Mouse (Mus musculus): ENCODE measurements around the gene Maz. TPM values are rescaled to one million over a fixed set of nuclear protein-coding genes. Genes with fewer than 3 reads are reported as not detected.

The Maz gene
- 49.3 and 57.7 TPM in 2 replicates for total RNA-seq (2017)

DNA sequence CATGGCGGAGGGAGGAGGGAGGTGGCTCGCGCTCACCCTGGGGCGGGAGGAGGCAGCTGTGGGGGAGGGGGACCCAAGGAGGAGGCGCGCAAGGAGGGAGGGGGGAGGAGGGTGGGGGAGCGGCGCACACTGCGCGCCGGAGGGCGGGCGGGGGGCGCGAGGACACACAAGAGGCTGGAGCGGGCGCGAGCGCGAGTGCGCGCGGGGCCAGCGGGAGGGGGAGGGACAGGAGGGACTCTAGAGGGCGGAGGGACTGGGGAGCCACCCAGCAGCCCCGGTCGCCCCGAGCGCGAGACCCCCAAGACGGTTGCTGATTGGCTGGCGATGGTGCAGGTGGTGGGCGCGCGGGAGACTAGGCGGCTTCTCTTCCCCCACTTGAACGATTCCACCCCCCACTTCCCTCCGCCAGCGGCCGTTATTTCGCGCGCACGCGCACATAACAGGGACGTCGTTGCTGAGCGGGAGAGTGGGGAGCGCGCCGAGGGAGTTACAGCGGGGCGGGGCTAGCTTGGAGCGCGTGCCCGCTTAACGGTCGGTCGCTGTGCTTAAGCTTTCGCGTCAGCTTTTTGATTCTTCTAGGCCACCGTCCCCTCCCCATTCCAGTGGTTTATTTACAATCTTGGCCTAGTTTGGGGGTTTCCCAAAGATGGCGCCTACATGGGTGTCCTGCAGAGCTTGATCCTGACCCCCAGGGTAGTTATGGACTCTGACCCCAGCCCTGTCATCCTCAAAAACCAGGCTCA is at the start of gene Maz:
Gene Maz, minus strand, starts transcription at position 54 of the 743 bp plus-strand sequence.
- peak; percentile 79 for ATAC-seq (ENCODE audit: extremely low read depth, insufficient number of reproducible peaks, low FRiP score, poor library complexity, severe bottlenecking)

DNA sequence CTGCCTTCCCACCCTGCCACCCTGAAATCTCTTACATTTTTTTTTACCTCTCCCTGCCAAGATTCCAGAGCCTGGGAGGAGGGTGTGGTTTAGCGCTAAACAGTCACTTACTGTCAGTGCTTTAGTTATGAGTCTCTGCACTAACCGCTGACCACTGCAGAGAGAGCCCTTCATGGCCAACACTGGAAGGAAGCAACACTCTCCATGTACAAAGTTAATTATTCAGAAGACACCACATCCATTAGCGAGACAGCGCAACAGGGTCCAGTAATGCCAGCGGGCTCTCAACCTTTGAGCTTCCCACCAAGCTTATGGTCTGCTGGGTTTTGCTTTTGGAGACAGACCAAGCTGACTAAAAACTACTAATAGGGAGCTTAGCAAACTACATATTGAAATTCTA is 49.4 kb upstream of the Maz start:
- no peak for ATAC-seq (ENCODE audit: extremely low read depth, insufficient number of reproducible peaks, low FRiP score, poor library complexity, severe bottlenecking)

DNA sequence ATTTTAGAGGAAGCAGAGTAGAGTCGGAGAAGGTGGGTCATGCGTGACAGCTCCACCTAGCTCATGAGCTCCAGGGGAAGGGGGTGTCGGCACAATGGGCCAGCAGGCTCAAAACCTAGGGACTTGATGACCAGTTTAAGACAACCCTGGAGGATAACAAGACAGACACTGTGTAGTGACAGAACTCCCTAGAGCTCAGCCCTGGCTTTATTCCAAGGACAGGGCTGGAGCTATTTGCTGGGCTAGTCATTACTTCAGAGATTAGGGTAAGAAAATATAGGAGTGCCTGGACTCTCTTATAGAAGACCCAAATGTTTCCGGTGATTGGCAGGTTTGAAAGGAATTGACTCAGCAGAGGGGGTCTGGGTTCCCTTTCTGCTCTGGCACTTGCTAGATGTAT is 46.4 kb upstream of the Maz start:
- no peak for ATAC-seq (ENCODE audit: extremely low read depth, insufficient number of reproducible peaks, low FRiP score, poor library complexity, severe bottlenecking)

DNA sequence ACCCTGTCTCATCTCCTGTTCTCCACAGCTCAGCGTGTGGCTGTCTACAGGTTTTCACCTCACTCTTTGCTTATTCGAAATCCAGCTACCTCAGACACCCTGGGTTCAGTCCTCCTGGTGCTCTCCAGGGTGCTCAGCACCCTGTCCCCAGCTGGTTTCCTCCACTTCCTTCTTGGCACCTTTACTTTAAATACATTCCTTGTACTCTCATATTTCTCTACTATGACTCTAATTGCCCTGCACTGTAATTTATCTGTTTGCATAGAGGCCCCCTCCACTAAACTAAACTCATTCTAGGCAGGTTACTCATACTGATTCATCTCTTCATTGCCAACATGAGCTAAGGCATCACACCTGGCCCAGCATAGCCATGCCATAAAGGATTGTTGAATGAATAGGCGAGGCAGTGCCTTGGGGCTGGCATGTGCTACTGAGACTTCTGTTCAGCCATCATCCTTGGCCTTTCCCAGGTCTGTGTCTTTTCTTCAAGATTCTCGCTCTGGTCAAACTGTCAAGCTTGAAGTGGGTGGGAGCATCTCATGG is 44.1 kb upstream of the Maz start:
- ATAC-seq (ENCODE audit: extremely low read depth, insufficient number of reproducible peaks, low FRiP score, poor library complexity, severe bottlenecking) = no peak

DNA sequence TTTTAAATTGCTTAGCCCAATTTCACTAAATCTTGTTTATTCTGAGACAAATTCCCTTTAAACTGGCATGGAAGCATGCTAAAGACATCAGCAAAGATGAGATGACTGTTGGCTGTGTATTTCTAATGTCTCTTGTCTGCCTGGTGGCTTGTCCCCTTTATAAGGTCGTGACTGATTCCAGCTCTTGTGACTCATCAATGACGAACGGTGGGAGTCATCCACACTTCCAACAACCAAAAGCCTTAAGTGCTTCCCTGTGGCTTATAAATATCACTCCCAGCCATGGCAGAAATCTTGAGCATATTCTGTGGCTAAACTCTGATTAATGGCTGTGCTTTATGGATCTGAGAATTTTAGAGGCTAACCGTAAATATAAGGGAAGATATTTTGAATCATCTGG is 39.5 kb upstream of the Maz start:
- ATAC-seq (ENCODE audit: extremely low read depth, insufficient number of reproducible peaks, low FRiP score, poor library complexity, severe bottlenecking) = no peak

DNA sequence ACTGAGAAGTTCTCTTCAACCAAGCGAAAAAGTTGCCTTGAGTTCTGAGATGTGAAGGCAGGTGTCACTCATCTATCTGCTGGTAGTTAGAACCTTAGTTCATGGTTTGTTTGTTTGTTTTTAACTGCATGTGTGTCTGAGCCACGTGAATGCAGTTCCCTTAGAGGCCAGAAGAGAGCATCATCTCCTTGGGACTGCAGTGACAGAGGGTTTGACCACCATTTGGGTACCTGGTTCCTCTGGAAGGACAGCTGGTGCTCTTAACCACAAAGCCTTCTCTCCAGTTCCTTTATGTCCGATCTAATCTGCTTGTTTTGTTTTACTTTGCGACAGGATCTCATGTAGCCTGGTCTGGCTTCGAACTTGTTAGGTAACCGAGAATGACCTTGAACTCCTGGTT is 38.7 kb upstream of the Maz start:
- ATAC-seq (ENCODE audit: extremely low read depth, insufficient number of reproducible peaks, low FRiP score, poor library complexity, severe bottlenecking) = no peak

DNA sequence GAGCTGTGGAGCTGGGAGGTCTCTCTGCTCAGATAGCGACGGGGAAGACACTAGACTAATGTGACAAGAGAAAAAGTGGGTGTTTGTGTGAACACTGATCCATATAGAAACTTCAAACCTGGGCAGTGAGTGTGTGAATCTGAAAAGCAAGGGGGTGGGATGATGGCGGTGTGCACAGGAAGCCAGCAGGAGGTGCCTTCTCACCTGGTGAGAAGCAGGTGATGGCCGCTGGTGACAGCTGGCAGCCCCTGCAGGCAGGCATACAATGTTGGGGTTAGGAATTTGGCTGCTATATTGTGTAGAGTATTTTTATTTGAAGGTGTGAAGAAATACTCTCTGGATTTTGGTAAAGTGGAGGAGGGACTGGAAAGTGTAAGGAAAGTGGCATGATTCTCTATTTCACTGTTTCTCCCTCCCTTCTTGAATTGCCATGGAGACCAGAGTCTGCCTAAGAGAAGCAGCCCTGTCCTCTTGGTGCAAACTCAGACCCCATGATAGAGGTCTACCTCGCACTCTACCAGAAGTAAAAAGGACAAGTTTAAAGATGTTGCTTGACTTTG is 28.3 kb upstream of the Maz start:
- ATAC-seq (ENCODE audit: extremely low read depth, insufficient number of reproducible peaks, low FRiP score, poor library complexity, severe bottlenecking) = no peak

DNA sequence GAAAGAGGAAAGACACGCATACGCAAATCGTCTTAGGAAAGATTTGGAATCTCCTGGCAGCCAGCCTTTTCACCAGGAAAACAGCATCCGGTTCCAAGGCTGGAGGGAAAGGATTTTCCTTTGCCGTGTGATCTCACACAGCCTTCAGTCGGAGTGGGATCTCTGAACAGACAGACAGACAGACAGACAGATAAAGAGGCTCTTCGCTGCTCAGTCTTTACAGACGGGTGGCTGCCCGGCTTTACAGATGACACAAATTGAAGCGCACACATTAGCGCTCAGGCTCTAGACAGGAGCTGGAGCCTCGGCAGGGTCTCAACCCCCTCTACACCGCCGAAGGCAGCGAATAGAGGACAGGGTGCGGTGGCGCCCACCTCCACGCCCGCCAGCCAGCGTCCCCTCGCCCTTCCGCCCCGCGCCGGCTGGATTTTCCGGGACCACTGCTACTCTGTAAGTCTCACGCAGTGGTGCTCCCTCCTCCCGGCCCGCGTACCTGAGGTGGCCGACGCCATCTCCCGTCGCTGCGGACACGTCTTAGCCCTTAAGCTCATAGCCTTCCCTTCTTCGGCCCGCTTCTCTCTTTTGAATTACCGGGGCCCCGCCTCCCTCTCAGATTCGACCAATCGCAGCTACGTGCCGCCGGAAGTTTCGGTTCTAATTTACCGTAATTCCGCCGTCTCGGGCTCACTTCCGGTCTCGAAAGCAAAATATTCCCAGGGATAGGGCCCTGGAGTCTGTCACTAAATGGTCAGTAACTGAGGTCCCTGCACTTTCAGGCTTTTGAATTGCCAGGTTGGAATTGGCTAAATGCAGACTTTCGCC is 15.2 kb upstream of the Maz start, which contains the start of gene Kif22:
Gene Kif22, minus strand, starts transcription at position 621 of the 822 bp plus-strand sequence.
- ATAC-seq (ENCODE audit: extremely low read depth, insufficient number of reproducible peaks, low FRiP score, poor library complexity, severe bottlenecking) = peak; percentile 99

DNA sequence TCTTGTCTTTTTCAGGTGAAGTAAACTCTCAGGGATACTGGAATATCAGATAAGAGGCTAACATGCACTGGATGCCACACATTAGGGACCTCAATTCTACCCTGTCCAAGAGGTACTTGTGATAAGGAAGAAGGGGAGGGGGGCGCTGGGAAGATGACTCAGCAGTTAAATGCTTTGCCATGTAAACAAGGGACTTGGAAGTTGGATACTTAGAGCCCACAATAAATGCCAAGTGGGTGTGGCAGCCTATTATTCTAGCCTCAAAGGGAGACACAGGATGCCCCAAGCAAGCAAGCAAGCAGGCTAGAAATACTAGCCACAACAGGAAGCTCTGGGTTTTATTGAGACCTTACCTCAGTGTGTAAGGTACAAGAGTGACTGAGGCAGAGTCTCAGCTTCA is 4.4 kb upstream of the Maz start:
- ATAC-seq (ENCODE audit: extremely low read depth, insufficient number of reproducible peaks, low FRiP score, poor library complexity, severe bottlenecking) = no peak

DNA sequence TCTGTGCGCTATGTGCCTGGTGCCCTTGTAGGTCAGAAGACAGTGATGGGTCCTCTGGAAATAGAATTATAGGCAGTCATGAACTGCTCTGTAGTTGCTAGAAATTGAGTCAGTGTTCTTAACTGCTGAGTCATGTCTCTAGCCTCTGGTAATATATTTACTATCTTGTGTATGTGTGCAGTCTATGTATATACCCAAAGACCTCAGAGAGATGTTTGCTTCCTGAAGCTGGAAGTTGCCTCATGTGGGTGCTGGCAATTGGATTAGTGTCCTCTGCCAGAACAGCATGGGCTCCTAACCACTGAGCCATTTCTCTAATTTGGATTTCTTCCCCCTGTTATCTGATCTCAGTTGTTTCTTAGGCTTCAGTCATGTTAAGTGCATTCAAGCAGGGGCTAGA is 3.3 kb upstream of the Maz start:
- no peak for ATAC-seq (ENCODE audit: extremely low read depth, insufficient number of reproducible peaks, low FRiP score, poor library complexity, severe bottlenecking)

DNA sequence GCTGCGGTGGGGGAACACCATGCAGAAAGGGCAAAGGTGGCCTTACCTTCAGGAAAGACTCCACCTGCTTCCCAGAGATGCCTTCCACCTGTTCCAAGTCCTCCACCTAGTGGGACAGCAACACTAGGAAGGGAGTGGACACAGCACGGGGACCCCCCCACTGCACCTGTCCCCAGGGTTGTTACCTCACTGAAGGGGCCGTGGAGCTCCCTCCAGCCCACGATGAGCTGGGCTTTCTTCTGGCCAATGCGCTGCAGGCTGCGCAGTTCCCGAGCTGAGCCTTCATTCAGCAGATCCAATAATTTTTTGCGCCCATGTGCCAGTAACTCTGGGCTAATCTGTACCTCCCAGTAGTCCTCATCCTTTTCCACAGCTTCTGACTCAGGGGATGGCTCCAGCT is 1.0 kb upstream of the Maz start:
- ATAC-seq (ENCODE audit: extremely low read depth, insufficient number of reproducible peaks, low FRiP score, poor library complexity, severe bottlenecking) = no peak

DNA sequence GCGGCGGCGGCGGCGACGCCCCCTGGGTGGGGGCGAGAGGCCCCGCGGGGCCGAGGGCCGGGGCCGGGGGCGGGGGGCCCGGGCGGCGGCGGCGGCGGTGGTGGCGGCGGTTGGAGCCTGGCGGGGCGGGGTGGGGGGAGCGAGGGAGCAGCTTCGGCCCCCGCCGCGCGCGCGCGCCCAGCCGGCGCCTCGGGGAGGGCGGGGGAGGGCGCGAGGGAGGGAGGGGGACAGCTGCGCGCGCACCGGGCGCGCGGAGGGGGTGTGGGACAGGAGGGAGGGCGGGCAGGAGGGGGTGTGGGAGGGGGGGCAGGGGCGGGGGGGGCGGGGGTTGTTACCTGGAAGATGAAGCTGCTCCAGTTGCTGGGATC is 237 bp downstream of the Maz start:
- no peak for ATAC-seq (ENCODE audit: extremely low read depth, insufficient number of reproducible peaks, low FRiP score, poor library complexity, severe bottlenecking)

DNA sequence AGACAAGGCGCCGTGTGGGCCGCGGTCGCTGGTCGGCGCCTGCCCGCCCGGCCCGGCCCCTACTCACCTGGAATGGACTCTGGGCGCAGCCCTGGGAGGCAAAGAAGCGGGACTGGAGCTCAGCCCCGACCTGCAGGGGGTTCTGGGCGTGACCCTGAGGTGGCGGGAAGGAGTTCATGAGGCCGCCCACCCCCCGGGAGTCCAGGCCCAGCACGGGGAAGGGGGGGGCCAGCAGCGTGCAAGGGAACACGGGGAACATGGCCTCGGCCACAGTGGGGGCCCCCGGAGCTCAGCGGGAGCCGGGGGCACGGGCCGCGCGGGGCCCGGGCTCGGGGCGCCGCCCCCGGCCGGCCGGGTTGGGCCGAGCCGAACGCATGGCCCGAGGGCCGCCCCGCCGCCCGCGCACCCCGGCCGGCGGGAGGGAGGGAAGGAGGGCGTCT is 656 bp downstream of the Maz start:
- no peak for ATAC-seq (ENCODE audit: extremely low read depth, insufficient number of reproducible peaks, low FRiP score, poor library complexity, severe bottlenecking)

DNA sequence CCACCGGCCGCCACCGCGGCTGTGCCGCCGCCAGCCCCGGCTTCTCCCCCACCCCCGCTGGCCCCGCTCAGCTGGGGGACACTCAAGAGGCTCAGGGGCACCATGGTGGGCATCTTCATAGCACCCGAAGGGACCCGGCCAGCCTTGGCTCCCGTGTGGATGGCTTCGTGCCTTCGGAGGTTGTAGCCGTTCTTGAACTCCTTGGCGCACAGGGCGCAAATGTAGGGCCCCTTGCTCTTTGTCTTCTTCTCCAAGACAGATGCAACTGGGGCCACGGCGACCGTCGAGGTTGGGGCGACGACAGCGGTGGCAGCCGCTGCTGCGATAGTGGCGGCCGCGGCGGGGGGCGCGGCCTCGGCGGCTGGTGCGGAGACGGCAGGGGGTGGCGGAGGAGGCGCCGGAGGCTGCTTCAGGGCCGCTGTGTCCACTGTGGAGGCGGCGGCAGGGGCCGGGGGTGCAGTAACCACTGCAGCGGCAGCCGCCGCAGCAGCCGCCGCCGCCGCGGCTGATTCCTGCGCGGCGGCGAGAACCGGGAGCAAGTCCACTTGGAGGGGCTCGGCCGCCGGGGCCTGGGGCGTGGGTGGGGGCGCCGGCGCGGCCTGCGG is 1.2 kb downstream of the Maz start:
- ATAC-seq (ENCODE audit: extremely low read depth, insufficient number of reproducible peaks, low FRiP score, poor library complexity, severe bottlenecking) = no peak

DNA sequence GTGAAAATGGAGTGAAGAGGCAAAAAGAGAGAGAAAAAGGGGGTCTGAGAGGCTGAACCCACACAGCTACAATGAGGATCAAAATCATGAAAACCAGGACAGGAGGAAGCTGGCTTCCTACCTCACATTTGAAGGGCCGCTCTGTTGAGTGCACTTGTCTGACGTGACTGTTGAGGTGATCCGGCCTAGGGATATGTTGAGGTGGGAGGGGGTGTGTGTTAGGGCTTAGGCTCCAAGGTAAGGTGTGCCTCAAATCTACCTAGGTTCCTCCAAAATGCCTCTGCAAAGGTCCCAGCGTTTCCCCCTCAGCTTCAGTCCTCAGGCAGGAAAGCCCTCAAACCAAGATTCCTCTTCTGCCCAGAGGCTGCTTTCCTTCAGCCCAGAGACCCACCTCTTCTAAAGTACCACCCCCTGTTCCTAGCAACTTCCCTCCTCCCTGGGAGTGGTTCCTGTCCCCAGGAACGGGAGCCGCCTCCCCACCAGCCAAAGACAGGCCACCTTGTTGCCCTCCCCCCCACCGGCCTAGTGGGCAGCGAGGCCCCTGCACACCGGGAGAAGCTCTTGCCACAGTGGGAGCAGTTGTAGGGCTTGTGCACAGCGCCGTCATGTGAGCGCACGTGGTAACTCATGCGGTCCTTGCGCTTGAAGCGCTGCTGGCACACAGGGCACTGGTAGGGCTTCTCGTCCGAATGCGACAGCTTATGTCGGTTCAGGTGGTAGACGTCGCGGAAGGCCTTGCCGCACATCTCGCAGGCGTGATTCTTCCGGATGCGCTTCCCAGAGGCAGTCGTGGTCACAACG is 1.9 kb downstream of the Maz start:
- ATAC-seq (ENCODE audit: extremely low read depth, insufficient number of reproducible peaks, low FRiP score, poor library complexity, severe bottlenecking) = peak; percentile 37

DNA sequence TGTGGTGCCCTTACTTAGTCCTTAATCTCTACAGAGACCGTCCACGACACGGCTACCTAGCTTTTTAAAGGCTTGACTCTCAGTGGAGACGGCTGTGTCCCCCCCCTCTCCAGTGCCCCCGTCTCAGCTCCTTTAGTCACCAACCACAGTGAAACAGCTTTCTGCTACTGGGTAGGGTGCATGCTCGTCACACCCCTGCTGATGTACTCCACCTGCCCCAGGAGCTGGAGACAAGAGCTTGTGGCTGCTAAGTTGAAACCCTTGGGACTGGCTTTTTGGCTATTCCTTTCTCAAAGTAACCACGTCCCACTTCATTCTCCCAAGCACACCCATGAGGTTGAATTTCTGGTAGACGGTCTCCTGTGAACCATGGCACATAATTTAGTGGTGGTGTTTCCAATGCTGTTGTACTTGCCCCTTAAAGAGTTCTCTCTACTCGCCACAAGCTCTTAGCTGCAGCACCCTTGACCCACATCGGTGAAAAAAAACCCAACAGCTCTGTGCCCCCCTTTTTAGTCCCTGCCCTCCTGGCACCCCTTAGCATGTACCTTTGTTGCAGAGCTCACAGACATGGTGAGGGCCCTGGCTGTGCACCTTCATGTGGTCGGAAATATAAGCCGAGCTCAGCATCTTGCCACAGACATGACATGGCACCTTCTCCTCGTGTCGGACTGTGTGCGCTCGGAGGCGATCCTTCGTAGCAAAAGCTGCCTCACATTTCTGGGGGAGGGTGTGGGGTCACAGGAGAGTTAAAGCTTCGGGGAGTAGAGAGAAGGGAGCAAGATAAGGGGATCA is 2.7 kb downstream of the Maz start:
- ATAC-seq (ENCODE audit: extremely low read depth, insufficient number of reproducible peaks, low FRiP score, poor library complexity, severe bottlenecking) = no peak

DNA sequence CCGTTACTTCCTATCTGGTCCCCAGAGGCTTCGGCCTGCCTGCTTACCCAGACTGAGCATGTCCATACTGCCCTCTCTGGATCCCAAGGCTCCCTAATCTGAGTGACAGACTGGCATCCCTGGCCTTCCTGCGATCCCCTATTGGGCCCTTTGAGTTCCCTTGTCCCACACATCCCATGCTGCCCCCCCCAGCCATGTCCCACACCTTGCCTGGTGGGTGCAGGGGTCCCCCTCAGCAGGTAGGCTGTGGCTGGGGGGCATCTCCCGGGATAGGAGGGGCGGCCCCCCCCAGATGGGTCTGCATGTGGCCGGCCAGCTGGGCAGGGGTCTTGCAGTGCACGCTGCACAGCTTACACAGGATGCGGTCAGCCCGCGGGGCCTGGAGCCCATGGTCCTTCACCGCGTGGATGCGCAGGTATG is 3.6 kb downstream of the Maz start:
- no peak for ATAC-seq (ENCODE audit: extremely low read depth, insufficient number of reproducible peaks, low FRiP score, poor library complexity, severe bottlenecking)
